Mouse (Mus musculus): ENCODE measurements around the gene Bcl11a.

DNA sequence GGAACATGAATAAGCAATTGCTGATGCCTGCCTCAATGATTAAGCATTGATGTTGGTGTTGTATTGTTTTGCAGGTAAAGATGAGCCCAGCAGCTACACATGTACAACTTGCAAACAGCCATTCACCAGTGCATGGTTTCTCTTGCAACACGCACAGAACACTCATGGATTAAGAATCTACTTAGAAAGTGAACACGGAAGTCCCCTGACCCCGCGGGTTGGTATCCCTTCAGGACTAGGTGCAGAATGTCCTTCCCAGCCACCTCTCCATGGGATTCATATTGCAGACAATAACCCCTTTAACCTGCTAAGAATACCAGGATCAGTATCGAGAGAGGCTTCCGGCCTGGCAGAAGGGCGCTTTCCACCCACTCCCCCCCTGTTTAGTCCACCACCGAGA, 85.2 kb downstream of the Bcl11a start:
- TF ChIP-seq ZNF384 (IDR thresholded peaks at IDR 0.05; ENCODE audit: low read depth, low read length) (no peak), CHD2 (IDR thresholded peaks at IDR 0.05; ENCODE audit: low read depth, low read length) (no peak), ZC3H11A (IDR thresholded peaks at IDR 0.05; ENCODE audit: borderline replicate concordance, low read depth, low read length) (no peak), HCFC1 (IDR thresholded peaks at IDR 0.05; ENCODE audit: borderline replicate concordance, insufficient read depth, low read length) (no peak)

Data from ES-E14 (cell line).